Comparison of ENCODE assay signal across 25 mouse cellular contexts in the genomic region with DNA sequence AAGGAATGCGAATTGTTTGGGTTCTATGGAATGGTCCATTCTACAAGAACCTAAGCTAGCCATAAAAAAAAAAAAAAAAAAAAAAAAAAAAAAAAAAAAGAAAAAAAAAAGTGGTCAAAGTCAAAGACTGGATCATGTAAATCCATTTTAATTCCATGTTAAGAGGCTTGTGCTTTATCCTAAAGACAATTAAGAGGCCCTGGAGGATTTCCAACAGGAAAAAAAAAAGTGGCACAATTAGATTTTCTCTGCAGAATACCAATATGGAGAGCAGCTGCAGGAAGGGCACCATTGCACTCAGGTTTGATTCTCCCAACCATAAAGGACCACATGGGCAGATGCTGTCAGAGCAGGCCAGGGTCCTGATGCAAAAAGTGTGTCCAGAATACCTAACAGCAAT. TPM values are rescaled to one million over a fixed set of nuclear protein-coding genes. Genes with fewer than 3 reads are reported as not detected.
"Had no signal": no experiment of that assay in that cellular context is flagged by ENCODE, and none has a peak within 500 bp of the region (broad histone marks: within the 10 kb centered on the region; RNA-seq: fewer than 3 reads in every experiment).

No protein-coding gene starts in this region.

- H3K36me3 ChIP-seq: limb, embryonic 12.5 days; limb, embryonic 15.5 days; lung, embryonic 15.5 days; midbrain, embryonic 10.5 days; midbrain, embryonic 13.5 days; neural tube, embryonic 12.5 days; neural tube, embryonic 15.5 days; stomach, embryonic 15.5 days had no signal

- H3K4me1 ChIP-seq: limb, embryonic 12.5 days; limb, embryonic 15.5 days; lung, embryonic 15.5 days; megakaryocyte, embryonic 14.5 days; midbrain, embryonic 10.5 days; midbrain, embryonic 13.5 days; neural tube, embryonic 12.5 days; neural tube, embryonic 15.5 days; stomach, embryonic 15.5 days had no signal

- H3K27ac ChIP-seq: kidney, postnatal 0 days; limb, embryonic 12.5 days; limb, embryonic 15.5 days; liver, embryonic 14.5 days; lung, embryonic 15.5 days; midbrain, embryonic 10.5 days; midbrain, embryonic 13.5 days; neural tube, embryonic 12.5 days; neural tube, embryonic 15.5 days; stomach, embryonic 15.5 days had no signal

- ATAC-seq: intestine, postnatal 0 days; liver, postnatal 0 days; midbrain, embryonic 13.5 days had no signal

- H3K4me3 ChIP-seq: limb, embryonic 12.5 days; limb, embryonic 15.5 days; lung, embryonic 15.5 days; megakaryocyte, embryonic 14.5 days; midbrain, embryonic 10.5 days; midbrain, embryonic 13.5 days; neural tube, embryonic 12.5 days; neural tube, embryonic 15.5 days; stomach, embryonic 15.5 days had no signal

- H3K27me3 ChIP-seq: limb, embryonic 12.5 days; limb, embryonic 15.5 days; lung, embryonic 15.5 days; megakaryocyte, embryonic 14.5 days; midbrain, embryonic 13.5 days; neural tube, embryonic 12.5 days; neural tube, embryonic 15.5 days; stomach, embryonic 15.5 days had no signal

- H3K4me2 ChIP-seq: limb, embryonic 12.5 days; limb, embryonic 15.5 days; liver, embryonic 11.5 days; lung, embryonic 15.5 days; midbrain, embryonic 13.5 days; neural tube, embryonic 12.5 days; neural tube, embryonic 15.5 days; stomach, embryonic 15.5 days had no signal

- DNase-seq: kidney, adult 2 months; kidney, postnatal 25 days; left cerebral cortex, postnatal 4 days; liver, postnatal 0 days; lung, postnatal 10 days; lung, postnatal 36 days; right cerebral cortex, adult 18-20 months; right cerebral cortex, postnatal 14 days; right cerebral cortex, postnatal 4 days; thymus, postnatal 25 days had no signal

- H3K9ac ChIP-seq: limb, embryonic 12.5 days; limb, embryonic 15.5 days; liver, embryonic 14.5 days; liver, postnatal 0 days; lung, embryonic 15.5 days; midbrain, embryonic 13.5 days; neural tube, embryonic 12.5 days; neural tube, embryonic 15.5 days; stomach, embryonic 15.5 days had no signal

- H3K9me3 ChIP-seq: limb, embryonic 12.5 days; limb, embryonic 15.5 days; lung, embryonic 15.5 days; megakaryocyte, embryonic 14.5 days; midbrain, embryonic 10.5 days; midbrain, embryonic 13.5 days; neural tube, embryonic 12.5 days; neural tube, embryonic 15.5 days; stomach, embryonic 15.5 days had no signal

RNA-seq across cellular contexts. Expression of gene Samd3, which starts 51.9 kb away (rescaled TPM):
- total RNA-seq: layer of hippocampus, adult 8-10 months had no signal
- polyA plus RNA-seq: intestine, postnatal 0 days; kidney, embryonic 14.5 days; kidney, postnatal 0 days; limb, embryonic 12.5 days; liver, embryonic 11.5 days; liver, embryonic 14.5 days; neural tube, embryonic 15.5 days; stomach, embryonic 15.5 days had no signal
